Comparison of ENCODE assay signal across 8 mouse cellular contexts in genomic region chr19:4037154-4037787, GRCm38 (mm10). TPM values are rescaled to one million over a fixed set of nuclear protein-coding genes. Genes with fewer than 3 reads are reported as not detected.
A peak's percentile ranks its signal among the peaks of the same experiment; 100 is the strongest.
DNase-seq lines count a peak whose midpoint lies in the region; ATAC-seq and TF ChIP-seq lines count a peak whose summit lies in the region.
"Not testable (repeated sequence)": the region's sequence is repeated elsewhere in the genome, so short reads cannot be mapped to it uniquely, and the experiment has no call there.

No protein-coding gene starts in this region.

- ATAC-seq in forebrain, embryonic 13.5 days = 0 out of 2 replicates have a peak, but pooled peaks have one; percentile 38
- not testable (repeated sequence) for ATAC-seq in heart, embryonic 15.5 days (replicated peaks; ENCODE audit: insufficient number of reproducible peaks, insufficient read depth, low FRiP score, low read depth); neural tube, embryonic 11.5 days (ENCODE audit: insufficient read depth, low FRiP score, low TSS enrichment)
- ATAC-seq in intestine, embryonic 16.5 days = peak; percentile 5; the same call in 1 of the 2 replicates
- peak; percentile 20 for ATAC-seq in limb, embryonic 14.5 days (ENCODE audit: low FRiP score, low read depth)
- peak; percentile 40 for ATAC-seq in lung, embryonic 16.5 days (ENCODE audit: low read depth)

- TF ChIP-seq CTCF in cerebellum, adult 2 months (IDR thresholded peaks at IDR 0.05; ENCODE audit: borderline replicate concordance, insufficient read depth, low read depth, low read length); thymus, adult 2 months (IDR thresholded peaks at IDR 0.05; ENCODE audit: borderline replicate concordance, control insufficient read depth, extremely low read depth, insufficient read depth, low read length, poor library complexity): not testable (repeated sequence)

- not testable (repeated sequence) for TF ChIP-seq POLR2A in cerebellum, adult 2 months (IDR thresholded peaks at IDR 0.05; ENCODE audit: borderline replicate concordance, insufficient read depth, low read length); limb, embryonic 14.5 days (IDR thresholded peaks at IDR 0.05; ENCODE audit: borderline replicate concordance, extremely low read depth, insufficient read depth, insufficient read length); thymus, adult 2 months (IDR thresholded peaks at IDR 0.05; ENCODE audit: control insufficient read depth, extremely low read depth, insufficient read depth, low read length, poor library complexity)

- peak overlapping the region; percentile 80 for H3K4me2 ChIP-seq in forebrain, embryonic 13.5 days
- H3K4me2 ChIP-seq in heart, embryonic 15.5 days = peak overlapping the region; percentile 73
- H3K4me2 ChIP-seq in intestine, embryonic 16.5 days (ENCODE audit: low read depth, low read length) = peak overlapping the region; percentile 80
- H3K4me2 ChIP-seq in limb, embryonic 14.5 days (replicated peaks; ENCODE audit: low read depth, low read length, severe bottlenecking) = peak overlapping the region; percentile 80
- H3K4me2 ChIP-seq in lung, embryonic 16.5 days (ENCODE audit: low read depth, low read length) = peak overlapping the region; percentile 81
- peak overlapping the region; percentile 57 for H3K4me2 ChIP-seq in neural tube, embryonic 11.5 days (ENCODE audit: low read depth)

- H3K4me3 ChIP-seq in cerebellum, adult 2 months (replicated peaks; ENCODE audit: insufficient read depth, low read depth, low read length) = peak overlapping the region; percentile 78
- peak overlapping the region; percentile 67 for H3K4me3 ChIP-seq in forebrain, embryonic 13.5 days
- H3K4me3 ChIP-seq in heart, embryonic 15.5 days = peak overlapping the region; percentile 76
- H3K4me3 ChIP-seq in intestine, embryonic 16.5 days (ENCODE audit: low read length) = peak overlapping the region; percentile 72
- H3K4me3 ChIP-seq in limb, embryonic 14.5 days (replicated peaks; ENCODE audit: low read length) = peak overlapping the region; percentile 71
- peak overlapping the region; percentile 86 for H3K4me3 ChIP-seq in lung, embryonic 16.5 days (ENCODE audit: low read length)
- H3K4me3 ChIP-seq in neural tube, embryonic 11.5 days (ENCODE audit: low read depth, low read length) = peak overlapping the region; percentile 51
- peak overlapping the region; percentile 61 for H3K4me3 ChIP-seq in thymus, adult 2 months (ENCODE audit: control insufficient read depth, insufficient read depth, low read length)

- not testable (repeated sequence) for H3K36me3 ChIP-seq in forebrain, embryonic 13.5 days (ENCODE audit: poor library complexity, severe bottlenecking); heart, embryonic 15.5 days; intestine, embryonic 16.5 days (ENCODE audit: control insufficient read depth, insufficient read depth, low read length); limb, embryonic 14.5 days (ENCODE audit: control insufficient read depth, insufficient read depth, low read length); lung, embryonic 16.5 days (ENCODE audit: control insufficient read depth, insufficient read depth, low read length); neural tube, embryonic 11.5 days (ENCODE audit: control insufficient read depth, insufficient read depth, low read length); thymus, adult 2 months (ENCODE audit: control insufficient read depth, insufficient read depth, low read length)

- not testable (repeated sequence) for H3K27me3 ChIP-seq in cerebellum, adult 2 months (ENCODE audit: control insufficient read depth, insufficient read depth, low read length); forebrain, embryonic 13.5 days; heart, embryonic 15.5 days; intestine, embryonic 16.5 days (replicated peaks; ENCODE audit: control insufficient read depth, insufficient read depth, low read length); limb, embryonic 14.5 days (ENCODE audit: control insufficient read depth, insufficient read depth, low read length); lung, embryonic 16.5 days (ENCODE audit: control insufficient read depth, insufficient read depth, low read depth, low read length); neural tube, embryonic 11.5 days (ENCODE audit: control insufficient read depth, insufficient read depth, low read length); thymus, adult 2 months (ENCODE audit: control insufficient read depth, insufficient read depth, low read length)

- H3K9me3 ChIP-seq in forebrain, embryonic 13.5 days (replicated peaks); heart, embryonic 15.5 days (replicated peaks); intestine, embryonic 16.5 days (ENCODE audit: control insufficient read depth, low read length); limb, embryonic 14.5 days (ENCODE audit: control insufficient read depth, low read length); lung, embryonic 16.5 days (ENCODE audit: control insufficient read depth, low read length); neural tube, embryonic 11.5 days (ENCODE audit: control insufficient read depth, low read length): not testable (repeated sequence)

- not testable (repeated sequence) for DNase-seq in cerebellum, adult 2 months; limb, embryonic 14.5 days (ENCODE audit: low spot score); neural tube, embryonic 11.5 days (ENCODE audit: low spot score); thymus, adult 2 months

- H3K9ac ChIP-seq in forebrain, embryonic 13.5 days = peak overlapping the region; percentile 79
- H3K9ac ChIP-seq in heart, embryonic 15.5 days = peak overlapping the region; percentile 74
- H3K9ac ChIP-seq in intestine, embryonic 16.5 days (ENCODE audit: low read depth, low read length) = peak overlapping the region; percentile 86
- H3K9ac ChIP-seq in limb, embryonic 14.5 days (ENCODE audit: low read depth, low read length, severe bottlenecking) = peak overlapping the region; percentile 81
- H3K9ac ChIP-seq in lung, embryonic 16.5 days (ENCODE audit: low read length) = peak overlapping the region; percentile 92
- H3K9ac ChIP-seq in neural tube, embryonic 11.5 days (ENCODE audit: low read length) = peak overlapping the region; percentile 74

- peak overlapping the region; percentile 47 for H3K27ac ChIP-seq in cerebellum, adult 2 months (ENCODE audit: insufficient read depth, low read length)
- peak overlapping the region; percentile 49; the same call in 1 of the 2 replicates for H3K27ac ChIP-seq in forebrain, embryonic 13.5 days
- H3K27ac ChIP-seq in heart, embryonic 15.5 days = peak overlapping the region; percentile 78
- peak overlapping the region; percentile 84 for H3K27ac ChIP-seq in intestine, embryonic 16.5 days (ENCODE audit: low read length)
- H3K27ac ChIP-seq in limb, embryonic 14.5 days (replicated peaks; ENCODE audit: low read depth, low read length) = peak overlapping the region; percentile 81
- H3K27ac ChIP-seq in lung, embryonic 16.5 days (ENCODE audit: low read length) = peak overlapping the region; percentile 82
- H3K27ac ChIP-seq in neural tube, embryonic 11.5 days (ENCODE audit: low read depth, low read length) = 0 out of 2 replicates have a peak overlapping the region, but pooled peaks have one; percentile 1
- not testable (repeated sequence) for H3K27ac ChIP-seq in thymus, adult 2 months (ENCODE audit: control insufficient read depth, insufficient read depth, low read length)

- not testable (repeated sequence) for H3K4me1 ChIP-seq in cerebellum, adult 2 months (ENCODE audit: control insufficient read depth, insufficient read depth, low read length); limb, embryonic 14.5 days (ENCODE audit: control insufficient read depth, insufficient read depth, low read length); lung, embryonic 16.5 days (replicated peaks; ENCODE audit: control insufficient read depth, insufficient read depth, low read length); neural tube, embryonic 11.5 days (ENCODE audit: control insufficient read depth, insufficient read depth, low read length)
- peaks cover 18% of the 10 kb centered on the region for H3K4me1 ChIP-seq in forebrain, embryonic 13.5 days
- peaks cover 22% of the 10 kb centered on the region for H3K4me1 ChIP-seq in heart, embryonic 15.5 days (replicated peaks)
- H3K4me1 ChIP-seq in intestine, embryonic 16.5 days (ENCODE audit: control insufficient read depth, insufficient read depth, low read length) = peaks cover 16% of the 10 kb centered on the region
- peaks cover 16% of the 10 kb centered on the region for H3K4me1 ChIP-seq in thymus, adult 2 months (replicated peaks; ENCODE audit: control insufficient read depth, insufficient read depth, low read length)

- WGBS in cerebellum, adult 2 months = 20% methylated on average over 8 of the region's 8 CpGs
- WGBS in forebrain, embryonic 13.5 days = 17% methylated on average over 8 of the region's 8 CpGs
- WGBS in heart, embryonic 15.5 days = 24% methylated on average over 8 of the region's 8 CpGs
- 25% methylated on average over 7 of the region's 8 CpGs for WGBS in intestine, embryonic 16.5 days
- WGBS in limb, embryonic 14.5 days = 24% methylated on average over 7 of the region's 8 CpGs
- 22% methylated on average over 7 of the region's 8 CpGs for WGBS in lung, embryonic 16.5 days
- 32% methylated on average over 6 of the region's 8 CpGs for WGBS in neural tube, embryonic 11.5 days
- WGBS in thymus, adult 2 months = 27% methylated on average over 7 of the region's 8 CpGs

RNA-seq across cellular contexts. Expression of gene Gstp1, which starts 0.5 kb away (rescaled TPM):
- polyA plus RNA-seq in cerebellum, adult 2 months (2012; rRNA removed) = 517 and 561 TPM in 2 replicates
- polyA plus RNA-seq in forebrain, embryonic 13.5 days (2015; fragmentation: Nextera tagmentation; extraction: Ambion mirVana) = 390 and 392 TPM in 2 replicates
- 387 and 406 TPM in 2 replicates for polyA plus RNA-seq in heart, embryonic 15.5 days (2015; fragmentation: Nextera tagmentation; extraction: Ambion mirVana)
- 1,107 and 1,114 TPM in 2 replicates for polyA plus RNA-seq in intestine, embryonic 16.5 days (2015; fragmentation: Nextera tagmentation; extraction: Ambion mirVana)
- 291 and 325 TPM in 2 replicates for polyA plus RNA-seq in limb, embryonic 14.5 days (2012; rRNA removed)
- polyA plus RNA-seq in limb, embryonic 14.5 days (2014; fragmentation: Nextera tagmentation; extraction: Ambion mirVana) = 508 and 540 TPM in 2 replicates
- polyA plus RNA-seq in lung, embryonic 16.5 days (2015; fragmentation: Nextera tagmentation; extraction: Ambion mirVana) = 432 and 433 TPM in 2 replicates
- 361 TPM in 2 replicates for polyA plus RNA-seq in neural tube, embryonic 11.5 days (2014; fragmentation: Nextera tagmentation; extraction: Ambion mirVana)
- 317 and 318 TPM in 2 replicates for polyA plus RNA-seq in thymus, adult 2 months (2012; rRNA removed)

RNA-seq across cellular contexts. Expression of gene Gstp2, which starts 8.6 kb away (rescaled TPM):
- 8.0 and 10.0 TPM in 2 replicates for polyA plus RNA-seq in cerebellum, adult 2 months (2012; rRNA removed)
- 1.0 and 2.5 TPM in 2 replicates for polyA plus RNA-seq in forebrain, embryonic 13.5 days (2015; fragmentation: Nextera tagmentation; extraction: Ambion mirVana)
- polyA plus RNA-seq in heart, embryonic 15.5 days (2015; fragmentation: Nextera tagmentation; extraction: Ambion mirVana) = 9.2 and 11.1 TPM in 2 replicates
- 33.6 and 65.0 TPM in 2 replicates for polyA plus RNA-seq in intestine, embryonic 16.5 days (2015; fragmentation: Nextera tagmentation; extraction: Ambion mirVana)
- polyA plus RNA-seq in limb, embryonic 14.5 days (2012; rRNA removed) = 10.7 and 10.8 TPM in 2 replicates
- 0.87 and 1.7 TPM in 2 replicates for polyA plus RNA-seq in limb, embryonic 14.5 days (2014; fragmentation: Nextera tagmentation; extraction: Ambion mirVana)
- polyA plus RNA-seq in lung, embryonic 16.5 days (2015; fragmentation: Nextera tagmentation; extraction: Ambion mirVana) = 3.5 and 5.0 TPM in 2 replicates
- 0.68 and 1.2 TPM in 2 replicates for polyA plus RNA-seq in neural tube, embryonic 11.5 days (2014; fragmentation: Nextera tagmentation; extraction: Ambion mirVana)
- 26.9 and 48.8 TPM in 2 replicates for polyA plus RNA-seq in thymus, adult 2 months (2012; rRNA removed)

RNA-seq across cellular contexts. Expression of gene Gstp3, which starts 22.1 kb away (rescaled TPM):
- not detected in 2 replicates for polyA plus RNA-seq in cerebellum, adult 2 months (2012; rRNA removed)
- polyA plus RNA-seq in forebrain, embryonic 13.5 days (2015; fragmentation: Nextera tagmentation; extraction: Ambion mirVana) = not detected in 2 replicates
- polyA plus RNA-seq in heart, embryonic 15.5 days (2015; fragmentation: Nextera tagmentation; extraction: Ambion mirVana) = 0.30 and 0.93 TPM in 2 replicates
- 15.1 and 18.1 TPM in 2 replicates for polyA plus RNA-seq in intestine, embryonic 16.5 days (2015; fragmentation: Nextera tagmentation; extraction: Ambion mirVana)
- 0.63 and 0.69 TPM in 2 replicates for polyA plus RNA-seq in limb, embryonic 14.5 days (2012; rRNA removed)
- polyA plus RNA-seq in limb, embryonic 14.5 days (2014; fragmentation: Nextera tagmentation; extraction: Ambion mirVana) = 0.41 and 0.47 TPM in 2 replicates
- polyA plus RNA-seq in lung, embryonic 16.5 days (2015; fragmentation: Nextera tagmentation; extraction: Ambion mirVana) = 0.85 and 1.9 TPM in 2 replicates
- not detected in 2 replicates for polyA plus RNA-seq in neural tube, embryonic 11.5 days (2014; fragmentation: Nextera tagmentation; extraction: Ambion mirVana)
- polyA plus RNA-seq in thymus, adult 2 months (2012; rRNA removed) = 23.6 and 26.4 TPM in 2 replicates

RNA-seq across cellular contexts. Expression of gene Ndufv1, which starts 24.7 kb away (rescaled TPM):
- polyA plus RNA-seq in cerebellum, adult 2 months (2012; rRNA removed) = 331 and 332 TPM in 2 replicates
- polyA plus RNA-seq in forebrain, embryonic 13.5 days (2015; fragmentation: Nextera tagmentation; extraction: Ambion mirVana) = 202 and 216 TPM in 2 replicates
- 513 and 534 TPM in 2 replicates for polyA plus RNA-seq in heart, embryonic 15.5 days (2015; fragmentation: Nextera tagmentation; extraction: Ambion mirVana)
- polyA plus RNA-seq in intestine, embryonic 16.5 days (2015; fragmentation: Nextera tagmentation; extraction: Ambion mirVana) = 299 and 309 TPM in 2 replicates
- polyA plus RNA-seq in limb, embryonic 14.5 days (2012; rRNA removed) = 141 and 157 TPM in 2 replicates
- polyA plus RNA-seq in limb, embryonic 14.5 days (2014; fragmentation: Nextera tagmentation; extraction: Ambion mirVana) = 193 and 194 TPM in 2 replicates
- polyA plus RNA-seq in lung, embryonic 16.5 days (2015; fragmentation: Nextera tagmentation; extraction: Ambion mirVana) = 177 and 184 TPM in 2 replicates
- 207 and 208 TPM in 2 replicates for polyA plus RNA-seq in neural tube, embryonic 11.5 days (2014; fragmentation: Nextera tagmentation; extraction: Ambion mirVana)
- polyA plus RNA-seq in thymus, adult 2 months (2012; rRNA removed) = 152 and 170 TPM in 2 replicates

RNA-seq across cellular contexts. Expression of gene Doc2g, which starts 34.2 kb away (rescaled TPM):
- 15.8 and 19.9 TPM in 2 replicates for polyA plus RNA-seq in cerebellum, adult 2 months (2012; rRNA removed)
- 5.5 and 5.7 TPM in 2 replicates for polyA plus RNA-seq in forebrain, embryonic 13.5 days (2015; fragmentation: Nextera tagmentation; extraction: Ambion mirVana)
- 72.2 and 80.1 TPM in 2 replicates for polyA plus RNA-seq in heart, embryonic 15.5 days (2015; fragmentation: Nextera tagmentation; extraction: Ambion mirVana)
- 2.4 and 3.4 TPM in 2 replicates for polyA plus RNA-seq in intestine, embryonic 16.5 days (2015; fragmentation: Nextera tagmentation; extraction: Ambion mirVana)
- polyA plus RNA-seq in limb, embryonic 14.5 days (2012; rRNA removed) = 19.6 and 22.4 TPM in 2 replicates
- polyA plus RNA-seq in limb, embryonic 14.5 days (2014; fragmentation: Nextera tagmentation; extraction: Ambion mirVana) = 3.4 and 3.9 TPM in 2 replicates
- 3.8 and 3.9 TPM in 2 replicates for polyA plus RNA-seq in lung, embryonic 16.5 days (2015; fragmentation: Nextera tagmentation; extraction: Ambion mirVana)
- polyA plus RNA-seq in neural tube, embryonic 11.5 days (2014; fragmentation: Nextera tagmentation; extraction: Ambion mirVana) = 2.7 and 2.8 TPM in 2 replicates
- polyA plus RNA-seq in thymus, adult 2 months (2012; rRNA removed) = 14.4 and 51.8 TPM in 2 replicates
